Mouse (Mus musculus): ENCODE data around the gene Cfap97d2.

The Cfap97d2 gene

GRCm38 (mm10) chr8:13687101-13687717, 18.5 kb upstream of the Cfap97d2 start:
- no peak for DNase-seq (ENCODE audit: low spot score)

GRCm38 (mm10) chr8:13687941-13688340, 17.7 kb upstream of the Cfap97d2 start:
- no peak for DNase-seq (ENCODE audit: low spot score)

- no peak for DNase-seq (ENCODE audit: low spot score)
Measured at GRCm38 (mm10) chr8:13688461-13688860, 17.2 kb upstream of the Cfap97d2 start.

- DNase-seq (ENCODE audit: low spot score) = no peak
Measured at GRCm38 (mm10) chr8:13689331-13689730, 16.4 kb upstream of the Cfap97d2 start.

- peak; percentile 78 for DNase-seq (ENCODE audit: low spot score)
Measured at GRCm38 (mm10) chr8:13692302-13693066, 13.2 kb upstream of the Cfap97d2 start.

GRCm38 (mm10) chr8:13694735-13695134, 11.0 kb upstream of the Cfap97d2 start:
- DNase-seq (ENCODE audit: low spot score) = no peak

GRCm38 (mm10) chr8:13695203-13695867, 10.4 kb upstream of the Cfap97d2 start:
- no peak for DNase-seq (ENCODE audit: low spot score)

GRCm38 (mm10) chr8:13696157-13696556, 9.5 kb upstream of the Cfap97d2 start:
- no peak for DNase-seq (ENCODE audit: low spot score)

GRCm38 (mm10) chr8:13697196-13697595, 8.5 kb upstream of the Cfap97d2 start:
- DNase-seq (ENCODE audit: low spot score) = no peak

- no peak for DNase-seq (ENCODE audit: low spot score)
Measured at GRCm38 (mm10) chr8:13697681-13698080, 8.0 kb upstream of the Cfap97d2 start.

GRCm38 (mm10) chr8:13698281-13698680, 7.4 kb upstream of the Cfap97d2 start:
- no peak for DNase-seq (ENCODE audit: low spot score)

GRCm38 (mm10) chr8:13699323-13699949, 6.3 kb upstream of the Cfap97d2 start:
- DNase-seq (ENCODE audit: low spot score) = no peak

GRCm38 (mm10) chr8:13702755-13703154, 2.9 kb upstream of the Cfap97d2 start:
- DNase-seq (ENCODE audit: low spot score) = no peak

GRCm38 (mm10) chr8:13703756-13704155, 1.9 kb upstream of the Cfap97d2 start:
- DNase-seq (ENCODE audit: low spot score) = no peak

GRCm38 (mm10) chr8:13704301-13704700, 1.4 kb upstream of the Cfap97d2 start:
- DNase-seq (ENCODE audit: low spot score) = no peak

GRCm38 (mm10) chr8:13706918-13707317, 1.2 kb downstream of the Cfap97d2 start:
- no peak for DNase-seq (ENCODE audit: low spot score)

GRCm38 (mm10) chr8:13708514-13708913, 2.8 kb downstream of the Cfap97d2 start:
- DNase-seq (ENCODE audit: low spot score) = no peak

GRCm38 (mm10) chr8:13718980-13719379, 13.3 kb downstream of the Cfap97d2 start:
- DNase-seq (ENCODE audit: low spot score) = no peak

GRCm38 (mm10) chr8:13725722-13726121, 20.0 kb downstream of the Cfap97d2 start:
- peak; percentile 77 for DNase-seq (ENCODE audit: low spot score)

GRCm38 (mm10) chr8:13727469-13728094, 21.9 kb downstream of the Cfap97d2 start:
- no peak for DNase-seq (ENCODE audit: low spot score)

GRCm38 (mm10) chr8:13740323-13740770, 34.7 kb downstream of the Cfap97d2 start:
- no peak for DNase-seq (ENCODE audit: low spot score)

Data from retina, embryonic 14.5 days (tissue).